Comparison of ENCODE assay signal across 7 mouse cellular contexts in genomic region chr3:133876439-133877072, GRCm38 (mm10).
A peak's percentile ranks its signal among the peaks of the same experiment; 100 is the strongest.
DNase-seq lines count a peak whose midpoint lies in the region; ATAC-seq lines count a peak whose summit lies in the region.

No protein-coding gene starts in this region.

- peak overlapping the region; percentile 25; the same call in 1 of the 2 replicates for H3K9ac ChIP-seq in intestine, embryonic 14.5 days (ENCODE audit: low read length)
- H3K9ac ChIP-seq in stomach, embryonic 15.5 days = no peak overlapping the region

- no peaks in the 10 kb centered on the region for H3K27me3 ChIP-seq in intestine, embryonic 14.5 days (replicated peaks; ENCODE audit: control insufficient read depth, insufficient read depth, low read length)
- H3K27me3 ChIP-seq in midbrain, embryonic 10.5 days (ENCODE audit: low read depth, poor library complexity, severe bottlenecking) = no peaks in the 10 kb centered on the region
- no peaks in the 10 kb centered on the region for H3K27me3 ChIP-seq in stomach, embryonic 15.5 days (replicated peaks)

- peak overlapping the region; percentile 54; the same call in 1 of the 2 replicates for H3K27ac ChIP-seq in intestine, embryonic 14.5 days (ENCODE audit: low read depth)
- H3K27ac ChIP-seq in midbrain, embryonic 10.5 days (replicated peaks) = peak overlapping the region; percentile 75
- H3K27ac ChIP-seq in stomach, embryonic 15.5 days = peak overlapping the region; percentile 71; the same call in 1 of the 2 replicates

- H3K4me2 ChIP-seq in intestine, embryonic 14.5 days (ENCODE audit: low read length) = peak overlapping the region; percentile 48
- H3K4me2 ChIP-seq in stomach, embryonic 15.5 days = peak overlapping the region; percentile 48

- 0 out of 2 replicates have a peak, but pooled peaks cover 9% of the 10 kb centered on the region for H3K4me1 ChIP-seq in intestine, embryonic 14.5 days (replicated peaks; ENCODE audit: control insufficient read depth, insufficient read depth, low read length)
- peaks cover 25% of the 10 kb centered on the region for H3K4me1 ChIP-seq in midbrain, embryonic 10.5 days
- peaks cover 6% of the 10 kb centered on the region; the same call in 1 of the 2 replicates for H3K4me1 ChIP-seq in stomach, embryonic 15.5 days

- 7% methylated on average over 13 of the region's 13 CpGs for WGBS in intestine, embryonic 14.5 days
- WGBS in midbrain, embryonic 10.5 days = 17% methylated on average over 13 of the region's 13 CpGs
- WGBS in stomach, embryonic 15.5 days = 10% methylated on average over 13 of the region's 13 CpGs

- peak; percentile 80 for ATAC-seq in intestine, embryonic 14.5 days (replicated peaks; ENCODE audit: low FRiP score, low TSS enrichment, low read depth)
- peak; percentile 81 for ATAC-seq in stomach, embryonic 15.5 days (ENCODE audit: insufficient read depth, low FRiP score, low read depth)

- no peaks in the 10 kb centered on the region for H3K36me3 ChIP-seq in intestine, embryonic 14.5 days (ENCODE audit: control insufficient read depth, insufficient read depth, low read length)
- H3K36me3 ChIP-seq in midbrain, embryonic 10.5 days = no peaks in the 10 kb centered on the region
- H3K36me3 ChIP-seq in stomach, embryonic 15.5 days = no peaks in the 10 kb centered on the region

- DNase-seq in adrenal gland, postnatal 10 days = peak; percentile 82
- peak; percentile 79 for DNase-seq in embryo, embryonic 10 days (ENCODE audit: low spot score)
- DNase-seq in gastrocnemius, postnatal 25 days = peak; percentile 27
- DNase-seq in intestine, embryonic 14.5 days (ENCODE audit: low spot score) = peak; percentile 90
- DNase-seq in left cerebral cortex, adult 8-10 months (ENCODE audit: low spot score in 2 of 2) = peak; percentile 56 to 68
- DNase-seq in midbrain, embryonic 10.5 days (ENCODE audit: low spot score) = peak; percentile 79

- 0 out of 2 replicates have a peak overlapping the region, but pooled peaks have one; percentile 13 for H3K4me3 ChIP-seq in intestine, embryonic 14.5 days (ENCODE audit: low read depth, low read length)
- H3K4me3 ChIP-seq in midbrain, embryonic 10.5 days = peak overlapping the region; percentile 32; the same call in 1 of the 2 replicates
- H3K4me3 ChIP-seq in stomach, embryonic 15.5 days (replicated peaks) = no peak overlapping the region; the same call in 1 of the 2 replicates

- no peaks in the 10 kb centered on the region for H3K9me3 ChIP-seq in intestine, embryonic 14.5 days (ENCODE audit: control insufficient read depth, low read length)
- H3K9me3 ChIP-seq in midbrain, embryonic 10.5 days (replicated peaks) = no peaks in the 10 kb centered on the region
- no peaks in the 10 kb centered on the region for H3K9me3 ChIP-seq in stomach, embryonic 15.5 days

Comparison
In these comparisons a context has a peak if more than half of its experiments do, and no peak if none do; other contexts are left out.
1. DNase-seq: peak in every context shown above with its lines; median percentile 90 in intestine, embryonic 14.5 days; 82 in adrenal gland, postnatal 10 days; 79 in embryo, embryonic 10 days; 79 in midbrain, embryonic 10.5 days; 62 in left cerebral cortex, adult 8-10 months; 27 in gastrocnemius, postnatal 25 days.